Mouse (Mus musculus) intestine, embryonic 16.5 days (tissue): Measurements from ENCODE around the gene Tbx4. TPM values are rescaled to one million over a fixed set of nuclear protein-coding genes. Genes with fewer than 3 reads are reported as not detected.

Source experiments
- ATAC-seq: fragments of 200-750 bp; cut with Nextera tagmentation; 2 replicates; pipeline ENCODE4 v1.8.0; 2017; ENCODE audit warnings: moderate TSS enrichment, moderate library complexity
- H3K27ac ChIP-seq: fragments of 300-500 bp; sonication (generic); 2 replicates; pipeline ENCODE4 v1.5.1; 2014; ENCODE audit warnings: mild to moderate bottlenecking, low read length
- H3K27me3 ChIP-seq: fragments of 300-500 bp; sonication (generic); replicated peaks from 2 replicates; pipeline ENCODE4 v1.6.1; 2014; ENCODE audit warnings: low read length, control low read depth, mixed read lengths; ENCODE audit not compliant: control insufficient read depth, insufficient read depth
- H3K36me3 ChIP-seq: fragments of 300-500 bp; sonication (generic); 2 replicates; pipeline ENCODE4 v1.6.1; 2014; ENCODE audit warnings: low read length, control low read depth; ENCODE audit not compliant: control insufficient read depth, insufficient read depth
- H3K4me1 ChIP-seq: fragments of 300-500 bp; sonication (generic); 2 replicates; pipeline ENCODE4 v1.6.1; 2014; ENCODE audit warnings: low read length, control low read depth, mixed read lengths; ENCODE audit not compliant: control insufficient read depth, insufficient read depth
- H3K4me2 ChIP-seq: fragments of 300-500 bp; sonication (generic); 2 replicates; pipeline ENCODE4 v1.6.1; 2014; ENCODE audit warnings: low read depth, low read length, control low read depth
- H3K4me3 ChIP-seq: fragments of 300-500 bp; sonication (generic); 2 replicates; pipeline ENCODE4 v1.5.1; 2014; ENCODE audit warnings: mild to moderate bottlenecking, low read length
- H3K9ac ChIP-seq: fragments of 300-500 bp; sonication (generic); 2 replicates; pipeline ENCODE4 v1.6.1; 2014; ENCODE audit warnings: low read depth, low read length
- H3K9me3 ChIP-seq: fragments of 300-500 bp; sonication (generic); 2 replicates; pipeline ENCODE4 v1.6.1; 2016; ENCODE audit warnings: low read length, control low read depth; ENCODE audit not compliant: control insufficient read depth
- WGBS: fragments of 180-500 bp; shearing (Covaris S2); extraction: QIAGEN DNeasy Blood & Tissue Kit; methylation state at CpG from one replicate; pipeline ENCODE4 v1.1.7; 2014; 5-methylcytosine and 5-hydroxymethylcytosine counted together
- polyA plus RNA-seq: library from polyadenylated mRNA; unstranded; fragments of >200 nt; fragmentation: Nextera tagmentation; extraction: Ambion mirVana; gene quantifications from 2 replicates; pipeline ENCODE4 v1.2.1, GENCODE M21; 2015

The Tbx4 gene
- polyA plus RNA-seq, 1 experiment from 2014 or later, result not detected

DNA sequence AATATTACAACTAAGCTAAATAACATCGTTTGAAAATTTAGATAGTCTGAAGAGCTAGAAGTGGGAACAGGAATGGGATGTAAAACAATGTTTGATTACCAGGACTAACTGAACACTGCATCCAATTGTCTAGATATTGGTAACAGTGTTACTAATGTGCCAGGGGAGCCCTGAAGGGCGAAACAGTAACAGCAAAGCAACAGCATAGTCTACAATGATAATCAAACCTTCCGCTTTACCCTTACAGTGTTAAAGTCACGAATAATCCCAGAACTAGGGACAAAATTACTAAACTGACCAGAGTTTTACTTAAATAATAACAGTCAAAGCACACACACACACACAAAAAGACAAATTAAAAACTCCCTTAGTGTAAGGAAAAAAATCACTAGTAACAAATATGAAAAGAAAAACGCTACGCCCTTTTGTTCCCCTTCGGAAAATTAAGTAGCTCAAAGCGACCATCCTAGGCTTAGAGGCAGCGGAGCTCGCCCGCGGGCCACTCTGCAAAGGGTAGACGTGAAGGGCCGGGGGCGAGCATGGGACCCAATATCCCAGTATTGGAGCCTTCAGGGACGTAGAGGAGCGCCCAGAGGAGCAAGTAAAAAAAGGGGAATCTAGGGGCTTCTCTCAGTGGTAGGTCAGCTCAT is 1.7 kb downstream of the Tbx4 start:
- Histone ChIP-seq H3K4me1 (peaks cover 10% of the 10 kb centered on the region), H3K27me3 (peaks cover 70% of the 10 kb centered on the region), H3K27ac (no peak overlapping the region), H3K36me3 (no peaks in the 10 kb centered on the region), H3K9ac (no peak overlapping the region), H3K4me2 (no peak overlapping the region), H3K9me3 (no peaks in the 10 kb centered on the region), H3K4me3 (0 out of 2 replicates have a peak overlapping the region, but pooled peaks have one; percentile 4)
- WGBS, result 8% methylated on average over 17 of the region's 17 CpGs
- ATAC-seq, result no peak

DNA sequence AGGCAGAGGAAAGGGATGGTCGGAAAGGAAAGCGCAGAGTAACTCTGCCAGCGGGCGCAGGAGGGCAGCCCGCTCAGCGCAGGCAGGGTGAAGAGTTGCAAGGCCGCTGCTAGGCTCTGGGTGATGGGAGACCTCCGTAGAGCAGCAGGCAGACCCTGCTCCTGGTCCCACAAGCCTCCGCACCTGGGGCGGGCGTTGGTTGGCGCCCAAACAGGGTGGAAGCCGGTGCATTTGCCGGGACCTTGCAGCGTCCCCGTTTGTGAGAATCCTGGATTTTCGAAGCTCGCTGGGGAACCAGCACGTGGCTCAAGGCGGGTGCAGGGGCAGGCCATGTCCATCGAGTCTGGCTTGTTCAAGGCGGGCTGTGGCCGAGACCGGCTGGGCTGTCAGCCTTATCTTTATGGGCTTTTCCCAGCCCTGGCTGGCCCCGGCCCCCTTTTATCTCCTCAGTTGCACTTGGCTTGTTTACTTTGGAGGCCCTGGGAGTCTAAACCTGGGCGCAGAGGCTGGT is 2.3 kb downstream of the Tbx4 start:
- Histone ChIP-seq H3K4me2 (no peak overlapping the region), H3K36me3 (no peaks in the 10 kb centered on the region), H3K27ac (no peak overlapping the region), H3K4me1 (peaks cover 10% of the 10 kb centered on the region), H3K4me3 (peak overlapping the region; percentile 4; the same call in 1 of the 2 replicates), H3K9me3 (no peaks in the 10 kb centered on the region), H3K27me3 (peaks cover 72% of the 10 kb centered on the region), H3K9ac (no peak overlapping the region)
- WGBS, result 4% methylated on average over 26 of the region's 26 CpGs
- ATAC-seq, result peak; percentile 81

DNA sequence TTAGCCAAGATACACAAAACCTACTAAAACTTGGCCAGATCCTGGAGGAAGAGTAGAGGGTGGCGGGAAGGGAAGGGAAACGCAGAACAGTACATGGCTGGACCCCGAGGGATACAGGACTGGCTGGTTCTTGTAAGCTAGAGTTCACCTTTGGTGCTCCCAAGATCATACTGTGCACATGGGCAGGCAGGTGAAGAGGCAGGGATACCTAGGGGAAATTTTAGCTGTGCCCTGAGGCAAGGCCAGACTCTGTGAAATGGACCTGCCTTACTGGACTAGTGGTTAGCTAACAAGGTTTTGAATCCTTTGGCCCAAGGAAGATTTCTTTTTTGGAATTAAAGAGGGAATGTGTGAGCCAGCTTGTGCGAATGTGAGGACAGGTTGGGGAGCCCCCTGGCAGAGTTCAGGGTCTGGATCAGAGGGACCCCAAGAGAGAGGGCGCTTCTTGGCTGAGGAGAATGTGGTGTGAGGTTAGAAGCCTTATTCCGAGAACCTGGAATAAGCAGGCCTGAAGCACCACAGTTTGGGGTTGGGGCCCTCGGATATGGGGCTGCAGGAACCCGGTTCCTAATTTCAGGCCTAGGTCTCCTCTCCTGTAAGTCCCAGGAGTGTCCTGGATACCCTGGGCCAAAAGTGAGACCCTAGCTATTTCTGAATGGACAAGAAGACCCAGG is 3.0 kb downstream of the Tbx4 start:
- Histone ChIP-seq H3K27ac (no peak overlapping the region), H3K27me3 (peaks cover 79% of the 10 kb centered on the region), H3K9me3 (no peaks in the 10 kb centered on the region), H3K36me3 (no peaks in the 10 kb centered on the region), H3K4me2 (no peak overlapping the region), H3K4me1 (peaks cover 10% of the 10 kb centered on the region), H3K9ac (no peak overlapping the region), H3K4me3 (no peak overlapping the region)
- 0 out of 2 replicates have a peak, but pooled peaks have one; percentile 7 for ATAC-seq
- 48% methylated on average over 8 of the region's 8 CpGs for WGBS

DNA sequence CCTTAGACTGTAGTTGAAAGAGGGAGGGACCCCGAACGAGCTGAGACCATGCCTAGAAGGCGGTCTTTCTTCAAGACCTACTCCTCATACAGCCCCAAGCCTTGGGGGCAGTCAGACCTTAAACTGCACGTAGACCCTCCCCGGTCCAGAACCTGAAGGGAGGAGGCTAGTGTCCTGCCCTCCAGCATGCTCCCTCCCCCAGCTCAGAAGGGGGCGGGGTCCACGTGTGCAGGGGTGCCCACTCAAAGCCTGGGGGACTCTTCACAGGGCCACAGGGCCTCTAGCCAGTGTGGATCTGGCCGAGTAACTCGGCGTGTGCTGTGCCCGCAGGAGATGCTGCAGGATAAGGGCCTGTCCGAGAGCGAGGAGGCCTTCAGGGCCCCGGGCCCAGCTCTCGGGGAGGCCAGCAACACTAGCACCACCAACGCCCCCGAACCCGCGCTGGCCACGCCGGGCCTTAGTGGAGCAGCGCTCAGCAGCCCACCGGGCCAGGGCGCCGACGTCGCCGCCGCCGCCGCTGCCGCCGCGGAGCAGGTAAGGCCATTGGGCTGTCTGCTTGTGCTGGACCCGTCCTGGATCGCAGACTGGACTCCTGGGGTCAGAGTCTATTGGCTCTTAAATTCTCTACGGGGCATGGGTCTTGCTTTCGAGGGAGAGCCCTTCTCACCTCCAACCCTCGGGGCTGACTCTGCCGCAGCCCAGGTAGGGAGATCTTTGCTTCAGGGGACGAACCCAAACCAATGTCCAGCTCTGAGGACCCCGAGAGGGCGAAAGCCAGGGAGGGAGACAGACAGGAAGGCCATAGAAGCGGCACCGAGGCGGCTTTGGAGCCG is 3.7 kb downstream of the Tbx4 start:
- H3K4me3 ChIP-seq, result no peak overlapping the region
- no peak for ATAC-seq
- peaks cover 14% of the 10 kb centered on the region for H3K4me1 ChIP-seq
- no peaks in the 10 kb centered on the region for H3K36me3 ChIP-seq
- H3K9me3 ChIP-seq, result no peaks in the 10 kb centered on the region
- no peak overlapping the region for H3K27ac ChIP-seq
- WGBS, result 11% methylated on average over 47 of the region's 47 CpGs
- no peak overlapping the region for H3K9ac ChIP-seq
- H3K4me2 ChIP-seq, result no peak overlapping the region
- peaks cover 85% of the 10 kb centered on the region for H3K27me3 ChIP-seq

DNA sequence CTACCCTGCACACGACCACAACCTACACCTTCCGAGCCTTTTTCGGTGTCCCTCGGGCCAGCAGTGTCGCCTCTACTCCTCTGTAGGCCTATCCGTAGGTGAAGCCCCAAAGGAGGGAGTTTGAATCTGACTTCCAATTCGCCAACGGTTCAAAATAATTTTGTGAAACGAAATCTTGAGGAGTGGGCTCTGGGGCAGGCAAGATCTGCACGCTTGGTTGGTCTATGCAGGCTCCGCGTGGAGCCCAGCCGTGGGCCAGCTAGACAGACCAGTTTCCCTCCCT is 4.3 kb downstream of the Tbx4 start:
- H3K4me2 ChIP-seq, result no peak overlapping the region
- H3K36me3 ChIP-seq, result no peaks in the 10 kb centered on the region
- WGBS, result 8% methylated on average over 13 of the region's 13 CpGs
- no peak for ATAC-seq
- H3K4me3 ChIP-seq, result no peak overlapping the region
- no peaks in the 10 kb centered on the region for H3K9me3 ChIP-seq
- H3K27me3 ChIP-seq, result peaks cover 86% of the 10 kb centered on the region
- peaks cover 18% of the 10 kb centered on the region for H3K4me1 ChIP-seq
- H3K27ac ChIP-seq, result no peak overlapping the region
- H3K9ac ChIP-seq, result no peak overlapping the region

DNA sequence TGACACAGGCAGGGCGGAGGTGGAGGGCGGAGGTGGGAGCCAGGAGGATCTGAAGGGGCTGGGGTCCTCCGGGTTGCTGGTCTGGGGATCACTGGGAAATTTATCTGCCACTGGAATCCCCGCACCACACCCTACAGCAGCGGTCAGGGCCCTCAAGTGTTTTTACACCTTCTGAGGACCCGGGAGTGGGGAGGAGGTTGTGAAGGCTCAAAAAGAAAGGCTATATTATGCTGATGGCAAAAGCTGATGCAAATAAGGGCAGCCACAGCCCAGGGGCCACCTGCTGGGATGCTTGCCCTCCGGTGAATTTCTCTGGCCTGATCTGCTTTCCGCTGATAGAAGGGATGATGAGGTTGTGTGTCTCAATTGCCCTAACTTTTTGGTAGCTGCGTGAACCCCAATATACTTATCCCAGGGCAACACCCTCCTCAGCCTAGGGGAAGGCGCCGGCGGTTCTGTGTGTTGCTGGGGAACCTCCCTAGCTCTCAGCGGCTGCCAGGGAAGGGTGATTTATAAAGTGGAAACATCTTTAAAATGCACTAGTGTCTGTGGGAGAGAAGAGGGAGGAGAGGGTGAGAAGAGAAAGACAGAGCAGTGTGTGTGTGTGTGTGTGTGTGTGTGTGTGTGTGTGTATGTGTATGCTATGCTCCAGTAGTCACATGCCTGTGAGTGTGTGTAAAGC is 4.9 kb downstream of the Tbx4 start:
- H3K4me3 ChIP-seq, result no peak overlapping the region
- H3K27me3 ChIP-seq, result peaks cover 86% of the 10 kb centered on the region
- peaks cover 18% of the 10 kb centered on the region for H3K4me1 ChIP-seq
- no peak overlapping the region for H3K9ac ChIP-seq
- H3K4me2 ChIP-seq, result no peak overlapping the region
- H3K27ac ChIP-seq, result no peak overlapping the region
- H3K36me3 ChIP-seq, result no peaks in the 10 kb centered on the region
- 5% methylated on average over 13 of the region's 13 CpGs for WGBS
- ATAC-seq, result no peak
- H3K9me3 ChIP-seq, result no peaks in the 10 kb centered on the region

DNA sequence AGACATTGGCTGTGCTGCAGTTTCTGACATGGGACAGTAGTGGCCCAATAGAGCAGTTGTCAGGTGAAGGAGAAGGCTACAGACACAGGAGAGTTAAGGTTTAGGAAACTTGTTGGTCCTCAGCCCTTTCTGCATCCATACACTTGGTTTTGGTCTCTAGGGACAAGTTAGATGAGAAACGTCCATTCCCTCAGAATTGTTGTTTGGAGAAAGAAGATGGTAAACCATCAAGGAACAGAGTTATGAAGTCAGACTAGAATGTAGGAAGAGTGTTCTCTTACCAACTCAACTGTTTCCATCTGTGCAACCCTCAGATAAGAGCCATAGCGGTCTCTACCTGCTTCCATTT is 5.4 kb downstream of the Tbx4 start:
- H3K4me2 ChIP-seq, result no peak overlapping the region
- H3K27me3 ChIP-seq, result peaks cover 86% of the 10 kb centered on the region
- no peak overlapping the region for H3K4me3 ChIP-seq
- no peak for ATAC-seq
- H3K9ac ChIP-seq, result no peak overlapping the region
- H3K36me3 ChIP-seq, result no peaks in the 10 kb centered on the region
- H3K27ac ChIP-seq, result no peak overlapping the region
- 11% methylated on average over 2 of the region's 2 CpGs for WGBS
- no peaks in the 10 kb centered on the region for H3K9me3 ChIP-seq
- H3K4me1 ChIP-seq, result peaks cover 18% of the 10 kb centered on the region

DNA sequence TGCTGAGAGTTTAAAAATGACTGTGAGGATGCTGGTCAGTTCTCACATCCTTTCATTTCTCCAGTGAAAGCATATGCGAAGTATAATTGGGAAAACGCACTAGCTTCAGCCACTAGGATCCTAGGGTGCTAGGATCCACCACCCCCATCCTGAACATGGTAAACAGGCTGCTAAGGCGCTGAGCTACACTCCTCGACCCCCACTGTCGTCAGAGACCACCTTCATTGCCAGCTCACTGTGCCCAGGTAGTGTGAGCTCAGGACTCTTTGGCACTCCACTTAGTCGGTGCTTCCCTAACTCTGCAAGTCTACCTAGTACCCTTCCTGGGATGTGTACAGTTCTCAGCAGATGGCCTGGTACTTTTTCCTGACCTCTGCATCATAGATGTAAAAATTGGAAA is 6.5 kb downstream of the Tbx4 start:
- H3K4me3 ChIP-seq, result no peak overlapping the region
- no peaks in the 10 kb centered on the region for H3K9me3 ChIP-seq
- no peak overlapping the region for H3K9ac ChIP-seq
- 4% methylated on average over 6 of the region's 6 CpGs for WGBS
- peaks cover 94% of the 10 kb centered on the region for H3K27me3 ChIP-seq
- no peak overlapping the region for H3K27ac ChIP-seq
- H3K36me3 ChIP-seq, result no peaks in the 10 kb centered on the region
- H3K4me2 ChIP-seq, result no peak overlapping the region
- ATAC-seq, result no peak
- peaks cover 18% of the 10 kb centered on the region for H3K4me1 ChIP-seq
